9 mouse cellular contexts compared by ENCODE assay signal in the genomic region with DNA sequence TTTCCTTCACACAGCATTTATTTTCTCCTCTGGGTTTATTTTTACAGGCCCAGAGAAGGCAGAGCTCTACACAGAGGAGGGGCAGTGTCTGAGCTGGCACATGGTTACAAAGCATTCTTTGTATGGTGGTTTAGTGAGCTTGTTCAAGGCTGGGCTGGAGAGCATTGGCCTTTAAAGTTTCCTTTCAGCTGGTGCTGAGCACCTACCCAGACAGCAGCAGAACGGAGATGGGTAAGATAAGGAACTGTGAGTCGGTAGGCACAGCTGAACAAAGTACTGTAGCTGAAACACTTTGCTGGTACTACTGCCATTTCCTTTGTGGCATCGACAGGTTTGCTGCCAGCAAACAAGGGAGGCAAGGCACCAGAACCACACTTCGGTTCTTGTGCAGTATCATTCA. TPM values are rescaled to one million over a fixed set of nuclear protein-coding genes. Genes with fewer than 3 reads are reported as not detected.
DNase-seq lines count a peak whose midpoint lies in the region; ATAC-seq and TF ChIP-seq lines count a peak whose summit lies in the region.
"Had no signal": no experiment of that assay in that cellular context is flagged by ENCODE, and none has a peak within 500 bp of the region (broad histone marks: within the 10 kb centered on the region; RNA-seq: fewer than 3 reads in every experiment).

No protein-coding gene starts in this region.

- 73% methylated on average over 4 of the region's 4 CpGs for WGBS in heart, embryonic 13.5 days
- WGBS in midbrain, embryonic 11.5 days: 91% methylated on average over 4 of the region's 4 CpGs

- ATAC-seq in heart, embryonic 13.5 days (ENCODE audit: extremely low read depth, insufficient number of reproducible peaks, low FRiP score, low TSS enrichment): no peak
- ATAC-seq in megakaryocyte progenitor cell, adult 5-6 weeks (replicated peaks; ENCODE audit: poor library complexity): peak; percentile 14; the same call in 1 of the 2 replicates
- no peak for ATAC-seq in midbrain, embryonic 11.5 days (ENCODE audit: low FRiP score)

- no peak for TF ChIP-seq CTCF in brain, embryonic 14.5 days (IDR thresholded peaks at IDR 0.05; ENCODE audit: borderline replicate concordance, extremely low read depth, insufficient read depth, insufficient read length)

- H3K9me3 ChIP-seq in heart, embryonic 13.5 days: no peaks in the 10 kb centered on the region
- no peaks in the 10 kb centered on the region for H3K9me3 ChIP-seq in midbrain, embryonic 11.5 days (ENCODE audit: control insufficient read depth, low read length)

- peaks cover 7% of the 10 kb centered on the region; the same call in 1 of the 2 replicates for H3K36me3 ChIP-seq in heart, embryonic 13.5 days
- H3K36me3 ChIP-seq in midbrain, embryonic 11.5 days (ENCODE audit: control insufficient read depth, insufficient read depth, low read length): no peaks in the 10 kb centered on the region

- DNase-seq in heart, adult 8-10 months (ENCODE audit: low spot score): no peak
- DNase-seq in 416B (ENCODE audit: low read depth): peak; percentile 82
- DNase-seq in brain, embryonic 14.5 days (ENCODE audit: low read depth): peak; percentile 15
- DNase-seq in midbrain, embryonic 11.5 days (ENCODE audit: low spot score, missing footprints): no peak
- no peak for DNase-seq in ovary, postnatal 10 days (ENCODE audit: low spot score)
- no peak for DNase-seq in kidney, adult 18-20 months
- DNase-seq: kidney, adult 2 months had no signal

- no peak overlapping the region for H3K4me2 ChIP-seq in heart, embryonic 13.5 days
- no peak overlapping the region for H3K4me2 ChIP-seq in midbrain, embryonic 11.5 days

- no peak overlapping the region for H3K4me3 ChIP-seq in heart, embryonic 13.5 days
- no peak overlapping the region for H3K4me3 ChIP-seq in midbrain, embryonic 11.5 days (ENCODE audit: low read depth, low read length)

- no peak overlapping the region for H3K9ac ChIP-seq in heart, embryonic 13.5 days
- H3K9ac ChIP-seq in midbrain, embryonic 11.5 days (ENCODE audit: low read length): no peak overlapping the region

- H3K27ac ChIP-seq in heart, embryonic 13.5 days (replicated peaks): peak overlapping the region; percentile 99
- H3K27ac ChIP-seq in midbrain, embryonic 11.5 days (ENCODE audit: low read depth, low read length): no peak overlapping the region

- no peaks in the 10 kb centered on the region for H3K27me3 ChIP-seq in heart, embryonic 13.5 days (replicated peaks)
- no peaks in the 10 kb centered on the region for H3K27me3 ChIP-seq in midbrain, embryonic 11.5 days (ENCODE audit: control insufficient read depth, insufficient read depth, low read length)

- no peak for TF ChIP-seq POLR2A in brain, embryonic 14.5 days (IDR thresholded peaks at IDR 0.05; ENCODE audit: borderline replicate concordance, extremely low read depth, insufficient read depth, insufficient read length, poor library complexity, severe bottlenecking)

- H3K4me1 ChIP-seq in heart, embryonic 13.5 days: peaks cover 30% of the 10 kb centered on the region
- peaks cover 7% of the 10 kb centered on the region; the same call in 1 of the 2 replicates for H3K4me1 ChIP-seq in midbrain, embryonic 11.5 days (ENCODE audit: control insufficient read depth, insufficient read depth, low read length)

RNA-seq across cellular contexts. Expression of a gene that starts 1.7 kb away (rescaled TPM):
- polyA plus RNA-seq in heart, embryonic 13.5 days (2015; fragmentation: Nextera tagmentation; extraction: Ambion mirVana): 11.7 and 12.1 TPM in 2 replicates
- 10 to 100 TPM; 16.0 to 21.4 (median 16.7) TPM for total RNA-seq in heart, adult 8-10 months (2022)
- polyA plus RNA-seq in brain, embryonic 14.5 days (2012; rRNA removed): 26.7 and 43.8 TPM in 2 replicates
- total RNA-seq in megakaryocyte progenitor cell, adult 5-6 weeks (2015): 22.2 and 26.3 TPM in 2 replicates
- total RNA-seq in megakaryocyte progenitor cell, adult 5-6 weeks (2017): 15.0 and 21.9 TPM in 2 replicates
- polyA plus RNA-seq in midbrain, embryonic 11.5 days (2014; fragmentation: Nextera tagmentation; extraction: Ambion mirVana): 14.1 and 14.2 TPM in 2 replicates

RNA-seq across cellular contexts. Expression of a gene that starts 31.9 kb away (rescaled TPM):
- 88.8 and 105 TPM in 2 replicates for polyA plus RNA-seq in heart, embryonic 13.5 days (2015; fragmentation: Nextera tagmentation; extraction: Ambion mirVana)
- 10 to 100 TPM; 78.5 to 83.2 (median 80.7) TPM for total RNA-seq in heart, adult 8-10 months (2022)
- 130 and 160 TPM in 2 replicates for polyA plus RNA-seq in brain, embryonic 14.5 days (2012; rRNA removed)
- 104 and 108 TPM in 2 replicates for total RNA-seq in megakaryocyte progenitor cell, adult 5-6 weeks (2015)
- 76.0 and 86.0 TPM in 2 replicates for total RNA-seq in megakaryocyte progenitor cell, adult 5-6 weeks (2017)
- polyA plus RNA-seq in midbrain, embryonic 11.5 days (2014; fragmentation: Nextera tagmentation; extraction: Ambion mirVana): 89.9 and 91.8 TPM in 2 replicates

Comparison
In these comparisons a context has a peak if more than half of its experiments do, and no peak if none do; other contexts are left out.
1. DNase-seq: peak in 416B (single experiment) and brain, embryonic 14.5 days (single experiment); none in heart, adult 8-10 months (single experiment), midbrain, embryonic 11.5 days (single experiment), ovary, postnatal 10 days (single experiment) and kidney, adult 18-20 months (single experiment).